Mouse (Mus musculus): ENCODE data around the gene Psme2. TPM values are rescaled to one million over a fixed set of nuclear protein-coding genes. Genes with fewer than 3 reads are reported as not detected.

The Psme2 gene
- polyA plus RNA-seq, 1 experiment from 2014 or later = 188 TPM

- 87% methylated on average over 10 of the region's 10 CpGs for WGBS
- Histone ChIP-seq H3K9ac (ENCODE audit: low read length) (no peak overlapping the region), H3K36me3 (ENCODE audit: control insufficient read depth, insufficient read depth, low read length) (peaks cover 3% of the 10 kb centered on the region; the same call in 1 of the 2 replicates), H3K4me1 (ENCODE audit: control insufficient read depth, insufficient read depth, low read length) (peaks cover 5% of the 10 kb centered on the region; the same call in 1 of the 2 replicates), H3K27ac (ENCODE audit: low read depth, low read length) (no peak overlapping the region), H3K4me2 (ENCODE audit: low read depth) (no peak overlapping the region), H3K27me3 (ENCODE audit: control insufficient read depth, insufficient read depth, low read length) (no peaks in the 10 kb centered on the region), H3K4me3 (ENCODE audit: low read depth, low read length) (no peak overlapping the region), H3K9me3 (ENCODE audit: control insufficient read depth, low read length) (no peaks in the 10 kb centered on the region)
- DNase-seq (ENCODE audit: low spot score) (no peak), ATAC-seq (ENCODE audit: insufficient read depth, low FRiP score, low TSS enrichment) (no peak)
Observed at GRCm38 (mm10) chr14:55561860-55562259, 29.1 kb downstream of the Psme2 start.

DNA sequence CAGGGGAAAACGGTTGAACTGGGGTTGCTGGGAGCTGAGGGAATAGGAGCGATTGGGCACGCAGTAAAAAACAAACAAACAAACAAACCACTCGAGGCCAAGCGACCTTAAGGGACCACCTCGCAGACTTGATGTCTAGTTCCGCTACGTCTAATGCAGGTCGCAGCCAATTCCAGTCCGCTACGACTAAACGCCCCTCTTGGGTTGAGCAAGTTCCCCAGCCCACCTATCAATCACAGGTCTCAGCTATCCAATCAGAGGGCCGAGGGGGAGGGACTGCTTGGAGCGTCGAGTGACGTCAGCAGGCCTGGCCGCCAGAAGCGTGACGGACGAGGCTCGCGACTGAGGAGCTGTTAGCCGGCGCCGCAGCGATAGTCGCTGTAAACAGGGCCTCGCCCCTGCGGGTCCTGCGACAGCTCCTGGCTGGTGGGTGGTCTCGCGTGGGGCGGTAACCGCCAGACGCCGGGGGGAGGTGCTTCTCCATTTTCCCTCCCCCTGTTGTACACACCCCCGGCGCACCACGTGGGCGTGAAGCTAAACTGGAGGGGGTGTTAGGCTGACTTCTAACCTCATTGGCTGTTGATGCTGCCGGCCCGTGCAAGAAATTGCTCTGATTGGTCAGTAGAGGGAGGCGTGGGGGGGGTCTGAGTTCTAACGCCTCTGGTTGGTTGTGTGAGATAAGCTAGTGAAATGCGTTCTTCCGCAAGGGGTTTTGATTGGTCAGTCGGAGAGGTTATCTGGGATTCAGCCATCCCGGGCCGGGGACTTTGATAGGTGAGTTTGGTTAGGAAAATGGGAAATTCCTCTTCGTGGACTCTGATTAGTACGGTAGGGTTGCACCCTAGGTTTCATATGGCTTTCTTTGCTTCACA is 30.5 kb downstream of the Psme2 start, which contains the start of gene A730061H03Rik:
A730061H03Rik (minus strand) TSS at position 205 of the 872 bp plus-strand sequence.
- Histone ChIP-seq H3K36me3 (ENCODE audit: control insufficient read depth, insufficient read depth, low read length) (peaks cover 3% of the 10 kb centered on the region; the same call in 1 of the 2 replicates), H3K4me1 (ENCODE audit: control insufficient read depth, insufficient read depth, low read length) (peaks cover 5% of the 10 kb centered on the region; the same call in 1 of the 2 replicates), H3K4me3 (ENCODE audit: low read depth, low read length) (peak within 1 kb of the TSS; percentile 42), H3K4me2 (ENCODE audit: low read depth) (peak within 1 kb of the TSS; percentile 84), H3K27ac (ENCODE audit: low read depth, low read length) (peak within 1 kb of the TSS; percentile 89), H3K9me3 (ENCODE audit: control insufficient read depth, low read length) (no peaks in the 10 kb centered on the region), H3K9ac (ENCODE audit: low read length) (peak within 1 kb of the TSS; percentile 58), H3K27me3 (ENCODE audit: control insufficient read depth, insufficient read depth, low read length) (no peaks in the 10 kb centered on the region)
- ATAC-seq (ENCODE audit: insufficient read depth, low FRiP score, low TSS enrichment) (peak; percentile 96), DNase-seq (ENCODE audit: low spot score) (peak; percentile 97)
- WGBS = under 1% methylated on average over 51 of the region's 51 CpGs

- under 1% methylated on average over 27 of the region's 27 CpGs for WGBS
- DNase-seq (ENCODE audit: low spot score) = peak; percentile 94
- Histone ChIP-seq H3K27ac (ENCODE audit: low read depth, low read length) (peak within 1 kb of the TSS; percentile 89), H3K9me3 (ENCODE audit: control insufficient read depth, low read length) (no peaks in the 10 kb centered on the region), H3K27me3 (ENCODE audit: control insufficient read depth, insufficient read depth, low read length) (no peaks in the 10 kb centered on the region), H3K36me3 (ENCODE audit: control insufficient read depth, insufficient read depth, low read length) (peaks cover under 1% of the 10 kb centered on the region; the same call in 1 of the 2 replicates), H3K4me2 (ENCODE audit: low read depth) (peak within 1 kb of the TSS; percentile 84), H3K9ac (ENCODE audit: low read length) (peak within 1 kb of the TSS; percentile 55), H3K4me1 (ENCODE audit: control insufficient read depth, insufficient read depth, low read length) (peaks cover 5% of the 10 kb centered on the region; the same call in 1 of the 2 replicates), H3K4me3 (ENCODE audit: low read depth, low read length) (peak within 1 kb of the TSS; percentile 42)
- peak; percentile 84 for ATAC-seq (ENCODE audit: insufficient read depth, low FRiP score, low TSS enrichment)
Observed at GRCm38 (mm10) chr14:55559799-55560201, 31.1 kb downstream of the Psme2 start, which contains the start of gene Dcaf11. TSS of gene Dcaf11 (plus strand) at chr14:55560006.

GRCm38 (mm10) chr14:55558740-55559448 is 32.0 kb downstream of the Psme2 start:
- H3K27ac ChIP-seq (ENCODE audit: low read depth, low read length) = no peak overlapping the region
- H3K4me2 ChIP-seq (ENCODE audit: low read depth) = peak overlapping the region; percentile 47

DNA sequence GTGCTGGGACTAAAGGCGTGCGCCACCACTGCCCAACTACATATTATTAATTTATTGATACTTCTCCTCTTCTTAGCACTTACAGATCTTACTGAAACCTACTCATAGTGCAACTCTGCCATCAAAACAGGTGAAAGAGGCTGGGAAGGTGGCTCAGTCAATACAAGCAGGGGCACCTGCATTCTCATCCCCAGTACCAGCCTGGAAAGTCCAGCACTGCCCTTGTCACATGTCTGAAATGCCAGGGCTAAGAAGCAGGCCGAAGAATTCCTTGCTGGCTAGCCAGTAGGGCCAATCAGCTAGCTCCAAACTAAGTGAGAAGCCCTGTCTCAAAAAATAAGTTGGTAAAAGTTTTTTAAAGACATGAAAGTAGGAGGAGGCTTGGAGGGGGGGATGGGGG is 33.3 kb downstream of the Psme2 start:
- no peak overlapping the region for H3K27ac ChIP-seq (ENCODE audit: low read depth, low read length)
- H3K9ac ChIP-seq (ENCODE audit: low read length) = no peak overlapping the region
- DNase-seq (ENCODE audit: low spot score) = no peak
- H3K27me3 ChIP-seq (ENCODE audit: control insufficient read depth, insufficient read depth, low read length) = no peaks in the 10 kb centered on the region
- no peak for ATAC-seq (ENCODE audit: insufficient read depth, low FRiP score, low TSS enrichment)
- H3K4me1 ChIP-seq (ENCODE audit: control insufficient read depth, insufficient read depth, low read length) = peaks cover 5% of the 10 kb centered on the region; the same call in 1 of the 2 replicates
- no peak overlapping the region for H3K4me2 ChIP-seq (ENCODE audit: low read depth)
- 93% methylated on average over 3 of the region's 3 CpGs for WGBS
- H3K4me3 ChIP-seq (ENCODE audit: low read depth, low read length) = no peak overlapping the region
- no peaks in the 10 kb centered on the region for H3K9me3 ChIP-seq (ENCODE audit: control insufficient read depth, low read length)
- H3K36me3 ChIP-seq (ENCODE audit: control insufficient read depth, insufficient read depth, low read length) = no peaks in the 10 kb centered on the region

More at GRCm38 (mm10) chr14:55558740-55559448, 32.0 kb downstream of the Psme2 start:
- H3K36me3 ChIP-seq (ENCODE audit: control insufficient read depth, insufficient read depth, low read length) = no peaks in the 10 kb centered on the region
- H3K27me3 ChIP-seq (ENCODE audit: control insufficient read depth, insufficient read depth, low read length) = no peaks in the 10 kb centered on the region
- H3K4me1 ChIP-seq (ENCODE audit: control insufficient read depth, insufficient read depth, low read length) = peaks cover 5% of the 10 kb centered on the region; the same call in 1 of the 2 replicates
- no peaks in the 10 kb centered on the region for H3K9me3 ChIP-seq (ENCODE audit: control insufficient read depth, low read length)
- ATAC-seq (ENCODE audit: insufficient read depth, low FRiP score, low TSS enrichment) (no peak), DNase-seq (ENCODE audit: low spot score) (no peak)
- WGBS = 59% methylated on average over 6 of the region's 6 CpGs
- no peak overlapping the region for H3K9ac ChIP-seq (ENCODE audit: low read length)
- peak overlapping the region; percentile 42; the same call in 1 of the 2 replicates for H3K4me3 ChIP-seq (ENCODE audit: low read depth, low read length)

GRCm38 (mm10) chr14:55557003-55557402 is 33.9 kb downstream of the Psme2 start:
- ATAC-seq (ENCODE audit: insufficient read depth, low FRiP score, low TSS enrichment) = no peak
- no peak overlapping the region for H3K27ac ChIP-seq (ENCODE audit: low read depth, low read length)
- H3K36me3 ChIP-seq (ENCODE audit: control insufficient read depth, insufficient read depth, low read length) = no peaks in the 10 kb centered on the region
- no peak overlapping the region for H3K4me2 ChIP-seq (ENCODE audit: low read depth)
- H3K9ac ChIP-seq (ENCODE audit: low read length) = no peak overlapping the region
- peaks cover 5% of the 10 kb centered on the region; the same call in 1 of the 2 replicates for H3K4me1 ChIP-seq (ENCODE audit: control insufficient read depth, insufficient read depth, low read length)
- H3K27me3 ChIP-seq (ENCODE audit: control insufficient read depth, insufficient read depth, low read length) = no peaks in the 10 kb centered on the region
- DNase-seq (ENCODE audit: low spot score) = peak; percentile 61
- WGBS = 26% methylated on average over 5 of the region's 5 CpGs
- no peaks in the 10 kb centered on the region for H3K9me3 ChIP-seq (ENCODE audit: control insufficient read depth, low read length)
- H3K4me3 ChIP-seq (ENCODE audit: low read depth, low read length) = no peak overlapping the region

DNA sequence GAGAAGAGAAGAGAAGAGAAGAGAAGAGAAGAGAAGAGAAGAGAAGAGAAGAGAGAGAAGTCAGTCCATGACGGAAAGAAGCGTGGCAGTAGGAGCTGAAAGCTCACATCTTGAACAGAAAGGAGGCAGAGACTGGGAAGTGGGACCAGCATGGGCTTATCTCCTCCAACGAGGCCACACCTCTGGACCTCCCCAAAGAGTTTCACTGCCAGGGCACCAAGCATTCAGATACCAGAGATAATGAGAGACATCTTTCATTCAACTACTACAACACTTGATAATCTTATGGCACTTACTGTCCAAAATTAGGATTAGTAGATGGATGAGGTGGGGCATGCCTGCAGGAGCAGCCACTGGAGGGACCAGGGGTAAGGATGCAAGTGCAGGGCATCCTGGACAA is 35.1 kb downstream of the Psme2 start:
- WGBS = 82% methylated on average over 3 of the region's 3 CpGs
- H3K9ac ChIP-seq (ENCODE audit: low read length) = no peak overlapping the region
- no peaks in the 10 kb centered on the region for H3K4me1 ChIP-seq (ENCODE audit: control insufficient read depth, insufficient read depth, low read length)
- no peak overlapping the region for H3K4me2 ChIP-seq (ENCODE audit: low read depth)
- no peaks in the 10 kb centered on the region for H3K36me3 ChIP-seq (ENCODE audit: control insufficient read depth, insufficient read depth, low read length)
- DNase-seq (ENCODE audit: low spot score) (no peak), ATAC-seq (ENCODE audit: insufficient read depth, low FRiP score, low TSS enrichment) (no peak)
- no peak overlapping the region for H3K27ac ChIP-seq (ENCODE audit: low read depth, low read length)
- H3K4me3 ChIP-seq (ENCODE audit: low read depth, low read length) = no peak overlapping the region
- no peaks in the 10 kb centered on the region for H3K9me3 ChIP-seq (ENCODE audit: control insufficient read depth, low read length)
- H3K27me3 ChIP-seq (ENCODE audit: control insufficient read depth, insufficient read depth, low read length) = no peaks in the 10 kb centered on the region

DNA sequence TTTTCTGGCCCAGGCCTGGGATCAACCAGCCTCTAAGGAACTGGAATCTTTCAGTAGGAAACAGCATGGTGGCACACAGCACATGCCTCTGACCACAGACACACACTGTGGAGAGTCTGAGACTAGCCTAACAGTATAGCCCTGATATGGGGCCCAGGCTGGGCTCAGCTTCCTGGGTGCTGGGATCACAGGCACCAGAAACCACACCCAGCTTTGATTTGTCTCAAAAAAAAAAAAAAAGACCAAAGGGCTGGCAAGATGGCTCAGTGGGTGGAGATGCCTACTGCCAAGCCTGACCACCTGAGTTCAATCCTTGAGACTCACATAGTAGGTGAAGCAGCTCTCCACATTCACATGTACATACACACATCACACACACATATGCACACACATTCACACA is 36.3 kb downstream of the Psme2 start:
- Histone ChIP-seq H3K4me3 (ENCODE audit: low read depth, low read length) (no peak overlapping the region), H3K36me3 (ENCODE audit: control insufficient read depth, insufficient read depth, low read length) (no peaks in the 10 kb centered on the region), H3K27ac (ENCODE audit: low read depth, low read length) (no peak overlapping the region), H3K4me2 (ENCODE audit: low read depth) (no peak overlapping the region), H3K9ac (ENCODE audit: low read length) (no peak overlapping the region), H3K4me1 (ENCODE audit: control insufficient read depth, insufficient read depth, low read length) (no peaks in the 10 kb centered on the region), H3K27me3 (ENCODE audit: control insufficient read depth, insufficient read depth, low read length) (no peaks in the 10 kb centered on the region), H3K9me3 (ENCODE audit: control insufficient read depth, low read length) (no peaks in the 10 kb centered on the region)
- ATAC-seq (ENCODE audit: insufficient read depth, low FRiP score, low TSS enrichment) (no peak), DNase-seq (ENCODE audit: low spot score) (no peak)
